Mouse (Mus musculus): ENCODE data around the gene Hspa1a.
A peak's percentile ranks its signal among the peaks of the same experiment; 100 is the strongest.

DNA sequence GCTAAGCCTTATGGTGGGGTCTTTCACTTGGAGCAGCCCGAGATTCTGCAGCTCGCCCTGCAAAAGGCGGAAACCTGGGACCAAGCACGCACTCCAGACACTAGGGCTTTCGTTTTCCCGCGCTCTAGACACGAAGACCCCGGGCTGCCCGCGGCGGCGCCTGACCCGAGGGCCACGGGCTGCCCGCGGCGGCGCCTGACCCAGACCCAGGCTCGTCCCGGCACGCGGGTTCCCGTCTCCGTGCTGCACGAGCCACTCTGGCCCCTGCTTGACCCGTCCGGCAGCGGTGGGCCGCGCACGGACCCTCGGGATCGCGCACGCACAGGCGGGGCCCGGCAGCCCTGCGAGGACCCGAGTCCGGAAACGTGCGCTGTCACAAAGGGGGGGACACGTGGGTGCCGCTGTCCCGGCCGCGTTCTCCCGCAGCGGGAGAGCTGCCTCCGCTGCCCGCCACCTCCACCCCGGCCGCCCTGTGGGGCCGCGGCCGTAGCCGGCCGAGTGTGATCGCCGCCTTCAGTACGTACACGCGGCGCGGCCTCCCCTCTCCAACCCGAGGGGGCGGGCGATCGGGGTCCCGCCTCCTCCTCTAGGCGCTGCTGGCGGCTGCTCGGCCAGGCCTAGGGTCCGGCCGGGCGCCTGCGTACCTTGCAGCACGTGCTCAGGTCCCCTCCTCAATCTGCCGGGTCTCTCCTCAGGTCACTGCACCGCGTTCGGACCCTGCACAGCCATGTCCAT, 28.9 kb upstream of the Hspa1a start, which contains the start of gene Vars:
- TF ChIP-seq GATA1 (IDR thresholded peaks at IDR 0.05; ENCODE audit: borderline replicate concordance, low read length), result no peak
- TF ChIP-seq FLI1 (IDR thresholded peaks at IDR 0.05; ENCODE audit: low read length), result peak; percentile 51; the same call in 1 of the 2 replicates

Data from megakaryocyte, embryonic 14.5 days (primary cell).